13 mouse cellular contexts compared by ENCODE assay signal in genomic region chr3:41107600-41108305, GRCm38 (mm10). TPM values are rescaled to one million over a fixed set of nuclear protein-coding genes. Genes with fewer than 3 reads are reported as not detected.
A peak's percentile ranks its signal among the peaks of the same experiment; 100 is the strongest.
DNase-seq lines count a peak whose midpoint lies in the region; ATAC-seq and TF ChIP-seq lines count a peak whose summit lies in the region.
"Had no signal": no experiment of that assay in that cellular context is flagged by ENCODE, and none has a peak within 500 bp of the region (broad histone marks: within the 10 kb centered on the region; RNA-seq: fewer than 3 reads in every experiment).

No protein-coding gene starts in this region.

- peak overlapping the region; percentile 19; the same call in 1 of the 2 replicates for H3K4me2 ChIP-seq in lung, embryonic 14.5 days
- H3K4me2 ChIP-seq in midbrain, postnatal 0 days (ENCODE audit: low read depth, low read length, poor library complexity, severe bottlenecking): no peak overlapping the region

- no peaks in the 10 kb centered on the region for H3K9me3 ChIP-seq in lung, embryonic 14.5 days (ENCODE audit: low read depth, low read length)
- H3K9me3 ChIP-seq in midbrain, postnatal 0 days (ENCODE audit: low read length): no peaks in the 10 kb centered on the region
- H3K9me3 ChIP-seq: embryonic facial prominence, embryonic 10.5 days had no signal

- 29% methylated on average over 14 of the region's 14 CpGs for WGBS in lung, embryonic 14.5 days
- WGBS in midbrain, postnatal 0 days: 77% methylated on average over 14 of the region's 14 CpGs

- no peak overlapping the region for H3K27ac ChIP-seq in lung, embryonic 14.5 days (ENCODE audit: low read depth)
- no peak overlapping the region for H3K27ac ChIP-seq in midbrain, postnatal 0 days (ENCODE audit: low read depth, low read length)
- H3K27ac ChIP-seq: embryonic facial prominence, embryonic 10.5 days; macrophage had no signal

- DNase-seq in frontal cortex, postnatal 36 days (ENCODE audit: low spot score in 2 of 2): peak; percentile 19 to 20
- DNase-seq in frontal cortex, postnatal 10 days (ENCODE audit: low spot score in 2 of 2): no peak
- peak; percentile 27 for DNase-seq in lung, embryonic 14.5 days
- no peak for DNase-seq in lung, adult 18-20 months
- peak; percentile 16 for DNase-seq in right cerebral cortex, postnatal 14 days
- DNase-seq in midbrain, postnatal 0 days (ENCODE audit: low spot score): no peak
- DNase-seq in adrenal gland, postnatal 10 days: no peak
- DNase-seq: adrenal gland, adult 8-10 months; gastrocnemius, postnatal 36 days had no signal

- no peaks in the 10 kb centered on the region for H3K27me3 ChIP-seq in lung, embryonic 14.5 days (ENCODE audit: insufficient read depth, low read length)
- no peaks in the 10 kb centered on the region for H3K27me3 ChIP-seq in midbrain, postnatal 0 days (ENCODE audit: insufficient read depth, low read length)
- H3K27me3 ChIP-seq: CH12.LX had no signal

- TF ChIP-seq CTCF in lung, embryonic 14.5 days (IDR thresholded peaks at IDR 0.05; ENCODE audit: low read depth): no peak
- no peak for TF ChIP-seq CTCF in midbrain, postnatal 0 days (IDR thresholded peaks at IDR 0.05)

- H3K9ac ChIP-seq in lung, embryonic 14.5 days: no peak overlapping the region
- H3K9ac ChIP-seq in midbrain, postnatal 0 days (replicated peaks; ENCODE audit: low read length, poor library complexity, severe bottlenecking): no peak overlapping the region

- H3K4me1 ChIP-seq in lung, embryonic 14.5 days (ENCODE audit: insufficient read depth): no peaks in the 10 kb centered on the region
- H3K4me1 ChIP-seq in midbrain, postnatal 0 days (ENCODE audit: insufficient read depth, low read length): no peaks in the 10 kb centered on the region

- H3K4me3 ChIP-seq in lung, embryonic 14.5 days (ENCODE audit: low read depth, low read length): no peak overlapping the region
- no peak overlapping the region for H3K4me3 ChIP-seq in midbrain, postnatal 0 days (ENCODE audit: low read depth, low read length)
- H3K4me3 ChIP-seq: embryonic facial prominence, embryonic 10.5 days had no signal

- peak; percentile 52; the same call in 1 of the 2 replicates for ATAC-seq in lung, embryonic 14.5 days (ENCODE audit: insufficient read depth)
- ATAC-seq in inflammation-experienced regulatory T-cells, adult 6 months: peak; percentile 67
- ATAC-seq in midbrain, postnatal 0 days (ENCODE audit: low FRiP score): no peak

- no peaks in the 10 kb centered on the region for H3K36me3 ChIP-seq in lung, embryonic 14.5 days (ENCODE audit: insufficient read depth)
- H3K36me3 ChIP-seq in midbrain, postnatal 0 days (ENCODE audit: insufficient read depth, low read length): no peaks in the 10 kb centered on the region
- H3K36me3 ChIP-seq: embryonic facial prominence, embryonic 10.5 days had no signal

RNA-seq across cellular contexts. Expression of gene Pgrmc2, which starts 24.9 kb away (rescaled TPM):
- polyA plus RNA-seq in lung, embryonic 14.5 days (2014; fragmentation: Nextera tagmentation; extraction: Ambion mirVana): 22.1 and 26.5 TPM in 2 replicates
- polyA plus RNA-seq in inflammation-experienced regulatory T-cells, adult 6 months (2017; shearing (Covaris generic)): 1 to 10 TPM; 2.8 to 4.8 (median 2.9) TPM
- total RNA-seq in midbrain, postnatal 0 days (2014; rRNA removed): 28.4 and 32.0 TPM in 2 replicates
- 24.5 and 27.9 TPM in 2 replicates for polyA plus RNA-seq in midbrain, postnatal 0 days (2015; fragmentation: Nextera tagmentation; extraction: Ambion mirVana)
- total RNA-seq in adrenal gland, postnatal 10 days (2021): 10 to 100 TPM; 43.6 to 45.7 TPM

Comparison
In these comparisons a context has a peak if more than half of its experiments do, and no peak if none do; other contexts are left out.
1. DNase-seq: peak in frontal cortex, postnatal 36 days (2 of 2), lung, embryonic 14.5 days (single experiment) and right cerebral cortex, postnatal 14 days (single experiment); none in frontal cortex, postnatal 10 days (0 of 2), lung, adult 18-20 months (0 of 2), midbrain, postnatal 0 days (single experiment) and adrenal gland, postnatal 10 days (single experiment).